Mouse (Mus musculus): Measurements from ENCODE around the gene Agbl4.
"Not testable (repeated sequence)": the region's sequence is repeated elsewhere in the genome, so short reads cannot be mapped to it uniquely, and the experiment has no call there.

The Agbl4 gene

DNA sequence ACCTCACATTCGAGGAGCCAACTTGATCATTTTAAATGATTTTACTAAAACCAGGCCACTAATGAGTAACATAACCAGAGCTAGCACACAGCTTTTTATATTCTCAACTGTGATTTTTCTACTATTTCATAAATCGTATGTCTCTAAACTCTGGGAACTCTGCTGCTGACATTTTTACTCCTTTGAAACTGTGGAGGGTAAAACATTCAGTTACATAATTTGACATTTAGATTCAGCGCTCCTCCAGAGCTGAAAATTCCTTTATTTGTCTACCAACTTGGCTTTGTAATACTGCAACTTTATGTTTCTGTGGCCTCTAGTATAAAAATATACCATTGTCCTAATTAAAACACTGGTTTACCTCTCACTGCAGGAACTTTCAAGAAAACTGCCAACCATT lies 523.6 kb downstream of the Agbl4 start:
- DNase-seq = no peak

DNA sequence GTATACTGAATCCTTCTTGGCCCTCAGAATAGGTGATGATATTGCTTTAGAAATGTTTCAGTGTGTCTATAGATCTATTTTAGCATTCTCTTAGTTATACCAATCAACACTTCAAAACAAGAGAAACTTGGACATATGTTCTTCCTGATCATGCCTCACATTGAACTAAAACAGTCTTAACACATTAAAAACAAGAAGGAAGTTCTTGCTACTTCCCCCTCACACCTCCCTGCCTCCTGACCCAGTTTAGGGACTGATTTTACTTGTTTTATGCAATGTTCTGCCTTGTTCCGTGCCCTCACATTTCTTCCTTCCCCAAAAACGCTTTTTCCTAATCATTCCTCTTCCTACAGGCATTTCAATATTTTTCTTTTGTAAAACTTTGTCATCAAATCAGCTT lies 604.2 kb downstream of the Agbl4 start:
- DNase-seq = no peak

DNA sequence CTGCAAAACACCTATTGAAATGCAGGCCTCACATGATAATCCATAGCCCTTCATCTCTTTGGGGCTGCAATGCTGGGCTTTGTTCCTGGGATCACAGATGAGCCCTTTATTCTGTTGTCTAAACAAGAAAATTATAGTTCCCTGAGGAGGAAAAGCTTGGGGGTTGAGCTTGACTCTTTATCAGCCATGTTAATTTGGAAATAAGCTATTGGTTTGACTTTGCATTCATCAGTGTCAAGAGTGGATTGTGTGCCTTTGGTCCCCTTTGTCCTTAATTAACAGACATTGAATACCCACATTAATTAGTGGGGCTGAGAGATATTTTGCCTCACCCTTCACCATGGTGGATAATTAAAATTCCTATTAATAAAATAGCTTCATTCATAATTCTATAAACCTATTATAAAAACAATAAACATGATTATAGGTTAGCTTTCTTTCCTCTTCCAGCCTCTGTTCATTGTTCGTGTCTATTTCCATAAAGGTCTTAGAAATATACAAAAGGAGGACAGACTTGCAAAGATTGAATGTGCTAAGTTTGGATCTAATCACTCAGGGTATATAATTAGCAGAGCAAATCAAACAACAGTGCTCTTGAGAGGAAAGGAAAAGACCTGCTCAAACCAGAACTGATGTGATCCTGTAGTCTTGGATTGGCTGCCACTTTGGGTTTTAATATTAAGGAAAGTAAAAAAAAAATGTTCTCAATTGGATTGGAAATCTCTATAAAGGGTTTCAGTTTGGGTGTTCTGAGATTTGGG lies 607.4 kb downstream of the Agbl4 start:
- no peak for DNase-seq

DNA sequence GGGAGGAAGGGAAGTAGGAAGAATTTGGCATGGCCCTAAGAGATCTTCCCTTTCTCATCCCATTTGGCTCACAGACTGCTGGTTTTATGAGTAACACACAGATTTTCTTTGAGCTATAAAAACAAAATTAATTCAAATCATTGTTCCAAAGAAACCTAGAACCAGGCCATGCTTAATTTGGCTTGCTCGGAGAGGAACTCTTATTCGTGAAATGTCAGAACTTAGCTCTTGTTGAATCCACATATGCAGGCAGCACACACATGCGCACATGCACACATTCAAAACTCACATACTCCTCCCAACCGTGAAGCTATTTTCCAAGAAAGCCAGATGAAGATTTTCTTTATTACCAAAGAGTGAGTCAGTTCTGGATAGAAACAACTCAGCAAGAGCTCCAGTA lies 621.9 kb downstream of the Agbl4 start:
- no peak for DNase-seq

DNA sequence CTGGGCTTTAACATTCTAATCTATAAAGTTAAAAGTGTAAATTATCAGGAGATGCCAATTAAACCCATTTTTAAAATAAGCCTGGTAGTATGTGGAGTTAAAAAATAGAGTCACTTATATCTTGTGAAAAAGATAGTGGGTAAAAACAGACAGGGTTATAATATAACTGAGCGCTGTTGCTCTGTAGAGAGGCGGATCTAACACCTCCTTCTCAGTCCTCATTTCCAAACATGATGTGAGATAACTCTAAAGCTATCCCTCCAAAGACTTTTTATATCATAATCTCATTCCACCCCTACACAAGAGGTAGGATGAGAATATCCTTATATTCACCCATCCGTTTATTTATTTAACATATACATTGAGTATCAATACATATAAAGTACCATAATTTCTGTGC lies 669.9 kb downstream of the Agbl4 start:
- no peak for DNase-seq

DNA sequence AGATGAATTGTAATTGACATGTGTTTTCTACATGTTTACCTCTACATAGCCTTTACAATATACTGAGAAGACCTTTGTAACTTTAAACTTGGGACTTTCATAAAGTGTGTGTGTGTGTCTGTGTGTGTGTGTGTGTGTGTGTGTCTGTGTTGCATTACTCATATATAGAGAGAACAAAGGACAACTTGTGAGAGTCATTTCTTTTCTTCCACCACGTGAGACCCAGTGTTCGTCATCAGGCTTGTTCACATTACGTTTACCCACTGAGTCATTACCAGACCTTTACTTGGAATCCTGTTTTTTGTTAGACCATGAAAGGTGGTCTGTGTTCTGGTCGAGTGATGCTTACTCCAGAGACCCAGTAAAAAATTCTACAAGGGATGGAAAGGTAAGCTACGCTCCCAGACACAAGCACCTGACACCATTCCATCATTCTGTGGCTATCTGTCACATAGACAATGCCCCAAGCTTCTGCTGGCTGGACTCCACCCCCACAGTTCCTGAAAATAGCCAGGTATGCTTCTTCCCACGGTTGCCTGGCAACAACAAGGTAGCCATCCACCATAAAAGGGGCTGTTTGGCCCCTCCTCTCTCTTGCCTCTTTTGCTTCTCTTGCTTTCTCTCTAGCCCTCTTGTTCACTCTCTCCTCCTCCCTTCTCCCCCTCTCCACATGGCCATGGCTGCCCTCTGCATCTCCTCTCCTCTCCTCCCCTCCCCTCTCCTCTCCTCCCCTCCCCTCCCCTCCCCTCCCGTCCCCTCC lies 676.5 kb downstream of the Agbl4 start:
- DNase-seq = no peak

DNA sequence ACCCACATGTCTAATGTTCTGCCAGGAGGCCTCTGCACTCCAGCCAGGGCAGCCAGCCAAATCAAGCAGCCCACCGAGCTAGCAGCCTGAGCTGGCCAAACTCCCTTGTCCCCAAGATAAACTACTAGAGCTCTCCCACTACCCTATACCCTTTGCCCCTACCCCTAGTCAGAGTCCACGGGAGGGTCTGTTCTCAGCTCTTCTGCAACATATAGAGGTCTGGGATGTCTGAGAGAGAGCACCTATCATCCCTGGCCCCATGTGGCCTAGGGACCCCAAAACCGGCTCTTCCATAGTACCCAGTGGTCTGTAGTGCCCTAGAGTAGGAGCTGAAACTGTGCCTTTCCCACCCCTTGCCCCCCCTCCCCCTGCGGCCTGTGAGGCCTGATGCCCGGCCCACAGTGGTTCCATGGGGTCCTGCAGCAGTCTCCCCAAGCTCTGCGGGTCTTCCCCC lies 677.3 kb downstream of the Agbl4 start:
- no peak for DNase-seq

DNA sequence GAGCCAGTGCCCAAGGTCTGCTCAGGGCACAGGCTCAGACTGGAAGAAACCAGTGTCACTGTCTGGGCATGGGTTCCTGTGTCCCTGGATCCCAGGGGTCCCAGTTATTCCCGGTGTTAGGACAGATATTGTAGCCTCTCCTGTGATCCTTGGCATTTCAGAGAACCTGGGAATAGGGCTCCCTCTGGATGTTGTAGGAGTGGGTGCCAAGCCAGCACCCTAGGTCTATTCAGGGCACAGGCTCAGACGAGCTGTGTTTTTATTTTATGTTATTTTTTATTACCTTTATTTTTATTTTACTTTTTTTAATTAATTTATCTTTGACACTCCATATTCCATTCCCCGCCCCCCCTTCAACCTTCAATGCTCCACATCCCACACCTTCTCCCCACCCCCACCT lies 680.3 kb downstream of the Agbl4 start:
- DNase-seq = no peak

DNA sequence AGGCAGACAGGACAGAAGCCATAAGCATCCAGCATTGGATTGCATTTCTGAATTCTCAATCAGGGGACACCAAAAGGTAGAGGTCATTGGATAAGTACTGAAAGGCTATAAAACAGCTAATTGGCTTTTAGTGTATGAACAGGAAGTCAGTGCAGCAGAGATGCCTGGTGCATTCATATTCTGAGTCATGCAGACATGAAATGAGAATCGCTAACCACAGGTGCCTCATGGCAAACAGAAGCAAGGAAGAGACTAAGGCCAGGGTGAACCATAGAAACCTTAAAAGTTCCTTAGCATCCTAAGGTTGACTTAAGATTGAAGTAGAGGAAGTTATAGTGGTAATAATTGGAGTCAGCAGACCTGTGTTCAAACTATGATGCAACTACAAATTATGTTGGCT lies 687.9 kb downstream of the Agbl4 start:
- DNase-seq = no peak

DNA sequence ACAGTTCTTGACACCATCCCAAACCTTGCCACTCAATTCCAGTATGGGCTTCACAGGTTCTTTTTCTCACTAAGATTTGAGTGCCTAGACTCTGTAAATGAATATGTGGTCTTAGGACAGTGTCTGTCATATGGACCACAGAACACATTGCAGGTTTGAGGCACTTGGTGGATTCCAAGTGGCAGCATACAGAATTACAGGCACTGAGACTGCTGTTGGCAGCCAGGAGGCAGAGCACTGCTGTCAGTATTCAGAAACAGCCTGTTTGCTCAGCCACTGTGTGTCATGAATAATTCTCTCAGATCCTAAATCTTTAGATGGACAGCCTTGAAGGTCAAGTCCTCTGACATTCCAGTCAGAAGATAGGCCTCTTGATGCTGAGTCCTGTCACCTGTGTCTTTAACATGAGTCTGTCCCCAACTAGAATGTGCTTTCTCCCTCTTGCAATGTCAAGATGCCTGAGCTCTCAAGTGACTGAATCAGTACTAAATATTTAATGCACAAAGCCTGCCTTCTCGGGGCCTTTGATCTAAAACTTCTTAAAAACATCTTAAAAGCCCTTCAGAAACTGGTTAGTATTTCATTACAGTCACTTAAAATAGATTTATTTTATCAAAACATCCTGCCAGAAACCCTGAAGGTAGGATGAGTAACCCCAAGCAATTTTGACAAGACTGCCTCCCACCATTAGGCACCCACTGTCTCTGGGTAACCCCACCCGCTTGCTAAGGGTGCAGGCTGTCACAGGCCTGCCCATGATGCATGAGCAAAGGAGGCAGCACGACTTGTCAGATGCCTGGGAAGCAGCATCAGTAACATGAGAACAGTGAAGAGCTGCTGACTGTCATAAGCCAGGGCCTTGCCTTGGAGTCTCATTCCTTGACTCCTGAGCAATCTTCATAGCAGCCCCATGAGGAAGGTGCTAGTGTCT lies 739.0 kb downstream of the Agbl4 start:
- DNase-seq = no peak

DNA sequence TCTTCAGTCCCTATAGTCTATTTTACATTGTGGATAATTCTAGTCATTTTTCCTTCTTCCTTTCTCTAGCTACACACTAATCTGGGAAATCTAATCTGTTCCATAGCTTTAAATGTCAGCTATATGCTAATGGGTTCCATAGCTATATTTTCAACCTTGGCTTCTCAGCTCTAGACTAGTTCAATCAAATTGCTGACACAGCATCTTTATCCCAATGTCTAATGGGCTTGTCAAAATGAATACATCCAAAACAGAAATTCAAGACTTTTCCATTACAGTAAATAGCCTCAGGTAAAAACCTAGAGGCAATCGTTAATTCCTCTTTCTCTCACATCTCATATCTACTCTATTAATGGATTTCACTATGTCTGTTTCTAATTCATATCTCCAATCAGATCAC lies 750.3 kb downstream of the Agbl4 start:
- DNase-seq = no peak

DNA sequence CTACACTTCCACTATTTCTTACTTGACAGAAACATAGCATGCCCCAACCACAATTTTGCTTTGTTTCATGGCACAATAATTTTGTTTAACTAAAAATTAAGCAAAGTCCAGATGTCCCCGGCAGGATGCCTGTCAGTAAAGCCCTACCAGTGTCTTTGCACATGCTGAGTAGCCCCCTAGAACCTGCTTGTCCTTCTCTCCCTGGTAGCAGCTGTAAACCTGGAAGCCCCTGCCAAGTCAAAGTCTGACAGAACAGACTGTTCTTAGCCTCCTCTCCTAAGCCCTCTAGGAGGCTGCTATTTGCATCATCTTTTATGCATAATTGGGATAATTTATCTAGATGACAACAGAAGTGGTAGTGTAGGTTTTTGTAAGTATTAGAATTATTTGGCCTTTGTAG lies 758.4 kb downstream of the Agbl4 start:
- no peak for DNase-seq

DNA sequence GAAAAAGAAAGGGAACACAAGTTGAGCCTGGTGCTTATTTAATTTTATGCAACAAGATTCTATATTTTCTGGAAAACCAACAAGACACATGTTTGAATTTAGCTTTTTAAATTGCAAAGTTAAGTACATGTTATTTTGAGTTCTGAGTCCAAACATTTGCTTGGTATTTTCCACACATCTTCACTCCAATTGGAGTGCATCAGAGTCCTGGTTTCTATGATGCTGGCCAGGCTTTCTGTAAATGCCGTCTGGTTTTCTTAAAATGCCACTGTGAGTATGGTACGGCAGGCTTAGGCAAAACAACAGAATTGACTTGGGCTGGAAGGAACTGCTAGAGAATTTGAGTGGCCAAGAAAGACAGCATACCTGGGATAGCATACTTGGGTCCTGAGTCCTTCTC lies 784.0 kb downstream of the Agbl4 start:
- no peak for DNase-seq

DNA sequence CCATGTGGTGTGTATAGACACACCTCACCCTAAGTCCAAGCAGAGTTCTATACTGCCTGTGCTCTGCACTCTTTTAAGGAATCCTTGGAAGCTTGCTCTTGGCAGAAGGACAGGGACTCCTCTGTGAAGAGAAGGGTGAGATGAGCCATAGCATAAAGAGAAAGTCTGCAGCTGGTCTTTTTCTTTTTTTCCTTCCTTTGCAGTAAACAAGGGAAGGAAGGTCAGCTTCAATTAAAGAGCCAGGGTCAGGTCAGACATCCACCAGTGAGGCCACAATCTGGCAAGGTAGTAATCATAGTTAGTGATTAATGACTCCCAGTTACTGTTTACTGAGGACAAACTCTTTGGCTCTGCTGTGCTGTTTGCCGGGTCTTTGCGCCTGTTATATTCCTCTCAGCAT lies 802.6 kb downstream of the Agbl4 start:
- no peak for DNase-seq

DNA sequence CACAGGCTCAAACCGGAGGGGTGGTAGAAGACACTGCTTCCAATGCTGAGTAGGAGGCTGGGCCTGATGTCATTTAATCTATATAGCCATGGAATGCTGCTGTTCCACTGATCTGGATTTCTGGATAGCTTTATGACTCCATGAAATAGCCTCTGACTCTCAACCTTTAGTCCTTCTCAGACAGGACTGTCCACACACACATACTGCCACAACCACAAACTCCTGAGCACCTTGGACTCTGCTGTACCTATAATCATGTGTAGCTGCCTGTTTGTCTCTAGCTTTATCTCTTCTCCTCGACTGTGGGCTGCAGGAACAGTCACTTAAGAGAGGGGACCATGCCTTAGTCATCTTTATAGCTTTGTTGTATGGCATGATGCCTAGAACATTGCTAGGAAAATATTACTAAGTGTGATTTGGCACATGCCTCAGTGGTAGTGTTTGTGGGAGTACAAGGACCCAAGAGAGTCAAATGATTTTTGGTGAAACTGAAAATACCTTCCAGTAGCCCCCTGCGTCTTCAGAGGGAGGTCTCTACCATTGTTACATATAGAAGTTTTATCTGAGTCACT lies 817.8 kb downstream of the Agbl4 start:
- no peak for DNase-seq

DNA sequence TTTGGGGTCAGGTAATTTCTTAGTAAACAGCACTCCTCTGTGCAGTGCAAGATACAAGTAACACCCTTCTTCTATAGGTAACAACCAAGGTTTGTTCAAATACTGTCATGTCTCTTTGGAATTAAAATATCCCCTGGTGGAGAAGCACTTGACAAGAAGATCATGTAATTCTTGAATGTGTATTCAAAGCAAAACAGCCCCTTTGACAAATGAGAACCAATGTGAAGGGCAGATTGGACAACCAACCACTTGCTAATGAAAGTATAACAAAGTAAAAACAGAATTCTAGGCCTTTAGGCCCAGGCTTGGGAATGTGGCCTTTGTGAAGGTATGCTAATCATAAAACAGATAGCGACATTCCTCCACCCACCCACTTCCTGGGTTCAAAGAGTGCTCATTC lies 821.6 kb downstream of the Agbl4 start:
- not testable (repeated sequence) for DNase-seq

DNA sequence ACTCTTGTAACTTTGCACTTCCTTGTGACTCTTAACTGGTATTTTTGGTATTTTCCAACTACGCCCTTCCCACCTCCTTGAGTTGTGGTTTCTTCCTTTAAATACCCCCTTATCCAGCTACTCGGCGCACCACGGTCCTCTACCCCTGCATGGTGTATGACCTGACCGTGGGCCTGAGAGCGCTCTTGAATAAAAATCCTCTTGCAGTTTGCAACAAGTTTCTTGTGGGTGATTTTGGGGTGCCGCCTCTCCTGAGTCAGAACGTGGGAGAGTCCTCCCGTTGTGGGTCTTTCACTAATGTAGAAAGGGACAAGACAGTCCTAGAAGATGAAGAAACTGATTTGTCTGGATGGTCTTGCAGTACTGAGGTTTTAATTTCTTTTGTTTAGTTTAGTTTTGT lies 822.1 kb downstream of the Agbl4 start:
- DNase-seq = not testable (repeated sequence)

DNA sequence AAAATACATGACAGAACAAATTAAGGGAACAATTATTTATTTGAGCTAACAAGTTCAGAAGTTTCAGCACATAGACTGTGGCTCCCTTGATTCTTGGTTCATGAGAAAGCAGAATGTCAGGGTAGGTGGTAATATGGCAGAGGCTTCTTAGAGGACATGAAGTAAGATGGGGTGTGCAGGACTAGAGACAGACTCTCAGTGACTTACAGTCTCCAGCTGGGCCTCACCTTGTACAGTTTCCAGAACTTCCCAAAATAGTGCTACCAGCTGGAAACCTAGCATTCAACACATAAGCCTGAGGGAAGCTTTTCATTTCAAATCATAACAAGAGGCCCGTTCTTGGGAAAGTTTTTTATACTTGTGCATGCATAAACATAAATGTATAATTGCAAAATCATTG lies 836.4 kb downstream of the Agbl4 start:
- no peak for DNase-seq

DNA sequence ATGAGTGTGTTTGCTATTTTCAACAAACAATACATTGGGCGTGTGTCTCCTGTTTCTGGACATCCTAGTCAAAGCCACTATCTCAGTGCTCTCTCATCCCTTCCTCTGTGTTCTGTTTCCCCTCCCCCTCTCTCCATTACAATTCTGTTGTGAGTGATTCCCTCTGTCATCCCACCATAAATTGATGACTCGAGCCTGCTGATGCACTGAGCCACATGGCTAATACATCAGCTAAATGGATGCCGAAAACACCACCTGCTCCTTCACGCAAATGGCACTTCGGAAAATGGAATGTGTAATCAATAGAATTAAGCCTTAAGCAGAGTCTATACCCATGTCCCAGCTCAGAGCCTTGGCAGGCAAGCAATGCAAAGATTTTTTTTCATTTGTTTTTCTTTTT lies 854.5 kb downstream of the Agbl4 start:
- DNase-seq = no peak

DNA sequence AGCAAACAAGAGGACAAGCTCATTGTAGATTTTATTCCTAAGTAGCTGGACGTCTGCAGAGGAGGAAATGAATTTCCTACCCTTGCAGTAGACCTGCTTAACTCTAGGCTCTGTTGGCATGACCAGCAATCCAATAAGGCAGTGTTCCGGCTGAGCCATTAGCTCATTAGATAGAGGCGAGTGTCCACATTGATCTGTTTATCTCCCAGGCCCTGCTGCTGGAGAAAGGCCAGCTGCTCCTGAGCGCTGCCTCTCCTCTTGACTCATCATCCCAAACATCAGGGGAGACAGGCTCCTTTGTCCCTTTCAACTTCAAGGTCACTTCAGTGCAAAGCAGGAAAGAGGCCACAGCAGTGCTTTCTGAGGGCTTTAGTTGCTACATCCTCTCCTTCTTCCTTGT lies 858.0 kb downstream of the Agbl4 start:
- DNase-seq = no peak

DNA sequence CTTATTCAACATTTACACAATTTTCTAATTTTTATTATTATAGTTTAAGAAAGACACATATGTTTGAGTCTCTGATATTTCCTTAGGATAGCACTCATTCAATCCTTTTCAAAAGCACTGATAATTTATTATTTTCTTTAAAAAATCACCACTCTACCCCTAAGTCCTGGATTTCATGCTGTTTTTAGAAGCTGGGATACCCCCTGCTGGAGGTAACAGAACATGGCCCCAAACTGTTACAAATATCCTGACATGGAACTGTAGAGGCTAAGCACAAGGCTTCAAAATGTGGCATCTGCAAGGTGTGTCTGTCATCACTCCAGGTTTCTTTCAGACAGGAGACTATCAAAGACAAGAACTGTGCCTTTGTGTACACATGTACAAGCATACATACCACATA lies 859.5 kb downstream of the Agbl4 start:
- DNase-seq = no peak

DNA sequence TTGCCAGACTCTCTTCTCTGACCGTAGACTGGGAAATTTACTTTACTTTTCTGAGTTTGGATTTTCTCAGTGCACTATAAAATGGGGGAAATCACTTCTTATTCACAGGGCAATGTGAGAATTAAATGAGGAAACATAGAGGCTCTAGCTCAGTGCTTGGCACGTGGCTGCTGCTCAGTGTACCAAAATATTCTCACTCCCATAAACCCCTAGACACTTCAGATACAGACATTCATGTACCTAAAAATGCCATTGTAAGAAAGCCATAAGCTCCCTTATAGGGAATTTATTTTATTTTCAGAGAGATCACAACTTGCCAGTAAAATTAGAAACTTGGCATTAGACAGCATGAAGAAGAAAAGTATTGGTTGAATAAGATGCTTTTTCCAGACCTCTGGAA lies 883.5 kb downstream of the Agbl4 start:
- no peak for DNase-seq

DNA sequence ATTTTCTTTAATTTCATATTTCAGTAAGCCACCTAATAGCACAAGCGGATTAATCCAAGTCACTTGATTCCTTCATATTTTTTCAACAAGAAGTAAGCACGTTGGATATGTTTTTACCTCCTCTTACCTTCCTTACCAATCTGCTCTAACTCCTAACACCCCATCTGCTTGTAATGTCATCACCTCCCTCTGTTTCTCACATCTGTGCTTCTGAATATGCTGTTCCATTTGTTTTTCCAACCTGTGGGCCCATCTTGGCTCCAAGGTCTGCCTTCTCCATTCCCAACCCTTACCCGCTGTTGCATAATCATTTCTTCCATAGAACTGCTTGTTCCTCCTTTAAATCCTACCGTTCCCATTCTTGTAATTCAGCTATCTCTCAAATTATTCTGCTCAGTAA lies 884.4 kb downstream of the Agbl4 start:
- DNase-seq = no peak

All from thymus, adult 18-20 months (tissue).